Mouse (Mus musculus): ENCODE results near the gene Zfp367. TPM values are rescaled to one million over a fixed set of nuclear protein-coding genes. Genes with fewer than 3 reads are reported as not detected.

Gene Zfp367
- total RNA-seq (2021): 33.6 and 39.7 TPM in 2 replicates
- long read RNA-seq, transcript Zfp367-201 (5 exons, 3,532 nt): major isoform, 8 of 23 reads
- long read RNA-seq, transcript Zfp367-204 (5 exons, 641 nt): minor isoform, 5 of 23 reads
- long read RNA-seq, partial matches to known transcripts: 2 of 23 reads
- long read RNA-seq, other reads (novel, unspliced or antisense): 8 of 23 reads

DNA sequence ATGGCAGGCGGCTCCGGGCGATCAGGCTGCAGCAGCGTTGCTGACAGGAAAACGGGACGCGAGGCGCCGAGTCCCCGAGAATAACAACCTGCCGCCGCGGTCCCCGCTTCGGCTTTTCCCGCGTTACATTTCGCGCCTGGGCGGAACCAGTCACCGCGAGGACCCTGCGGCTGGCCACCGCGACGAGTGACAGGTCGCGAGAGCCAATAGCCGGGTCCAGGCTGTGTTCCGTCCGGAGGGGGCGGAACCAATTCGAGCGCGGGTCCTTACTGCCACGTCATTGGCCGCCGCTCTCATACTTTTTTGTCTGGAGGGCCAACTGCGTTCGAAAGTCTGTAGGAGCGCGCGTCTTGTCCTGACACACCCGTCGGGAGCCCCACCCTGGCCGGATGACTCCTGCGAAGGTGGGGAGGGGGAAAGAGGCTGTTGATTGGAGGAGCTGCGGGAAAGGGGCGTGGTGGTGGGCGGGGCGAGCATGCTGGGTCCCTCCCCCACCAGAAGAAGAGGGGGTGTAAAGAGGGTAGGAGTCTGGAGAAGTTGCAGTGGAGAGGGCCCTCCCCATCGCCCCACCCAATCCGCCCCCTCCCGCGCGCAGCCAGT lies at the start of gene Zfp367:
Zfp367 (minus strand) TSS at position 120 of the 600 bp plus-strand sequence.
- peak; percentile 96 for DNase-seq

DNA sequence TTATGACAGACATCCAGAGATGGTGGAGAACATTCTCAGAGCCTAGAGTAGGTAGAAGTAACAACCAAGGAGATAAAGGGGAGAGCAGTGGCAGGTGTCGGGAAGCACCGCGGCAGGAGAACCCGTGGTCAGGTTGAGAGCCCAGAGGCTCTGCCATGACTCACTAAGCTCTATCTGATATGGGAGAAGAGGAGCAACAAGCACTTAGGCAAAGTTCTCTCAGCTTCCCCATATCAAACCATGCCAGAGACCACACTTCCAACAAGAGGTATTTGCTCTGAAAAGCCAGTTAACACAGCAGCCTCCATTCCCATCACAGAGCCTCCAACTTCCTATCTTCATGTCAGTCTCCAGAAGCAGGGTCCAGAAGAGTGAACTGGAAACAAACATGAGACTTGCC lies 47.9 kb upstream of the Zfp367 start:
- no peak for DNase-seq

DNA sequence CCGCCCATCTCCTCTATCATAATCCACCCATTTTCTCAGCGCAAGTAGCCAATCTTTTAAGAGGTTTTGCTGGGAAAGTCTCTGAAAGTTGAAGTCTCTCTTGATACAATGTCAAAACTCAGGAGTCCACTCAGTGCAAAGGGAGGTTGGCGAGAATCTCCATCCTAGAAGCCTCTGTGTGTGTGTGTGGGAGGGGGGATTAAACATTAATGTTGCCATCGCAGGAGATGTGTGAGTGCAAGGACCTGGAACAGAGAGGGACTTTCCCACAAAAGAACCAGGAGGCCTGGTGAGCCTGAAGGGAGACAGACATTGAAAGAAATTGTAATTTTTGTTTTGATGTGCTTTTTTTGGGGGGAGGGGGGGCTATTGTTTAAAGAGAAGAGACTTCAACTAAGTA lies 45.3 kb upstream of the Zfp367 start:
- DNase-seq: no peak

DNA sequence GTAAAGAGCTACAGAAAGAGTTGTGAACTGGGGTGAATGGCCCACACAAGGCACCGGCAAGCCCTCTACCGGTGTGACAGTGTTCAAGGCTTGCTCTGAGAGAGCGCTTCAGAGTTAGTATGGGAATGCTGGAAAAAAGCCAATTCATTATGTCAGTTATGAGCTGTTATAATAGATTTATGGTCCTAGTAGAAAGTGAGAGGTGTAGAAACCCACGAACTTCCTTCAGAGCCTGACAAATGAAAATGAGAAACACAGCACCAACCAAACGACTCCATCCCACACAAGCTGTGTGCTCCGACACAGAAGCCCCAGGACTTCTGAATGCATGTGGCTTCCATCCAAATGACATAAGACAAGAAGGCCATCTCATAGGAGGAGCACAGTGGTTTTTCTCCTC lies 44.9 kb upstream of the Zfp367 start:
- DNase-seq: no peak

DNA sequence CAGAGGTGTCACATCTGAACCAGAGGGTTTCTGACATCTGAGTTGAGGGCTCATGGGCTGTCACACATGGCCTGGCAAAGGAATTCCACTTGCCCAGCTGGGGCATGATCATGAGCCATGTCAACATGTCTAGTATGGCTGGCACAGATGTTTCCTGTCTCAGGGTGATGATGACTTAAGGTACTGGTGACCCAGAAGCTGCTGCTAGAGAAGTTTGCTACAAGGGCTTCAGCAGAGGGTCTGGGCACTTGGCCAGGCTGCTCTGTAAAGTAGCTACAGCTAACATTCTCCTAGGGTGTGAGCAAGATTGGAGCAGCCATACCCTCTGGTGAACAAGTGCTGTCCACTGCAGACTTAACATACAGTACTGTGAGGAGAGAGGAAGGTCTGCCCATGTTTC lies 34.1 kb upstream of the Zfp367 start:
- DNase-seq: no peak

DNA sequence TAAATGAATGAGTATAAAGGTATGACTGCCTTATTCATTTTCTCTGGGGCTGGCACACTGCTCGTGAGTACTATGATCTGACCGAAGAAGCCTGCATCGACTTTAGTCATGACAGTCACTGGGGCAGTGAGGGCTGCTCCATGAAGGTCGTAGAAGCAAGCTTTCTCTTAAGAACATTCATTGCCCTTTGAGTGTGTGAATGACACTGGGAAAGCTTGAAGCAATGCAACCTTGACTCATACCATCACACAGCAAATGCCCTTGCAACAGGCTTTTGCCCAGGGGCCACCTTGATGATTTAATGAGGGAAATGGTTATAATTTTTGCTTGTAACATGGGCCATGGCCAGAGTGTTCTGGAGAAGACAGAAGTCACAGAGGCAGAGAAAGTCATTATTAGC lies 33.5 kb upstream of the Zfp367 start:
- no peak for DNase-seq

DNA sequence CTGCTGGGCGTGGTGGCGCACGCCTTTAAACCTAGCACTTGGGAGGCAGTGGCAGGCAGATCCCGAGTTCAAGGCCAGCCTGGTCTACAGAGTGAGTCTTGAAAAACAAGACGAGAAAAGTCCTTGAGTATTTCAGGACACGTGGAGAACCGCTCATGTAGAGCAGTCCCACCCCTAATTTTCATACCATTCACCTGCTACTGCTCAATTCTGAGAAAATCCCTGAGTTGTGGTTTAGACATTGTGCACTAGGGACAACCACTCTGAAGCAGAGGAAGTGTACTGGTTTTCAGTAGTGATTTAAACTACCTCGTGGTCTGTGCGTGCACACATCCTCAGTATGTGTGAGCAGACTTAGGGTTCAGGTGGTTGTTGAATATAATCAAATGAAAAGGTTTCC lies 32.6 kb upstream of the Zfp367 start:
- DNase-seq: no peak

DNA sequence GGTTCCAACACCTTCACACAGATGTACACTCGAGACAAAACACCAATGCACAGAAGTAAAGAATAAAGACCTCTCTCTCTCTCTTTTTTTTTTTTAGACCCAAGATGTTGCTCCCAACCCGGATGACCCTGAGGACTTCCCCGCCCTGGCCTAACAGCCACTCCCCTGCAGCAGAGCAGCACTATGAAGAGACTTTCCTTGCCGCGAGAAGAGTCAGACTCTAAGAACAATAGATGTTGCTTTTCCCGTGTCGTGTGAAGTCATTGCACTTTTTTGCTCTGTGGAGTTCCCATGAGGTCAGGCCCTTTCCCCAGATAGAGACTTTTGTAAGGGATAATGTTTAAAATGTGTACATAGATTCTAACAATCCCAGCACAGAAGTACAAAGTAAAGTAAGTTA lies 32.2 kb upstream of the Zfp367 start:
- DNase-seq: no peak

DNA sequence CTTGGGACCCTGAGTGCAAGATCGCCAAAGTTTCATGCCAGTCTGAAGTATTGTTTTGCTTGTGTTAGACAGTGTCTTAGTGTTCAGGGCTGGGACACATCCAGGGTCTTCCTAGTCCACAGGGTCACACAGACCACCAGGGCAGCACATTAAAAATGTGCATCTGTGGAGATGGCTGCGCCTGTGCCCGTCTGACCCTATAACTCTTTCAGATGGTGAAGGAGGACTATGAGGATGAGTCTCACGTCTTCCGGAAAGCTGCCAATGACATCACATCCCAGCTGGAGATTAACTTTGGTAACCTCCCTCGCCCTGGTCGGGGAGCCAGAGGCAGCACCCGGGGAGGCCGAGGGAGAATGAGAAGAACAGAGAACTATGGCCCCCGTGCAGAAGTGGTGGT lies 31.4 kb upstream of the Zfp367 start:
- no peak for DNase-seq

DNA sequence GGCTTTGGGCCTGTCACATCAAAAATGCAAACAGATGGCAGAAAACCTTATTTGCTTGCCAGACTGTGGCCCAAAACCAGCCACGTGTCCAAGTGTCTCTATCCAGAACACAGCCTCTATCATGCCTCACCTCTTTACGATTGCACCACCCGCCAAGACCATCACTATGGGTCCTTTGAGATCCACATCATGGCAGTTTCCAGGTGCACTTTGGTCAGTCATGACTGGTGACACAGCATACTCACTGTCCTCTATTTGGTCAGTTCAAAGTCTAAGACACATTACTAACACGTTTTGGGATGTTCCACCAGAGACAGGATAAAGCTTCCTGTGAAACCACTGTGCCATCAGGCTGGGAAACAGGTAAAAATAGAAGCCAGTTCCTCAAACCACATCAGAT lies 30.6 kb upstream of the Zfp367 start:
- no peak for DNase-seq

DNA sequence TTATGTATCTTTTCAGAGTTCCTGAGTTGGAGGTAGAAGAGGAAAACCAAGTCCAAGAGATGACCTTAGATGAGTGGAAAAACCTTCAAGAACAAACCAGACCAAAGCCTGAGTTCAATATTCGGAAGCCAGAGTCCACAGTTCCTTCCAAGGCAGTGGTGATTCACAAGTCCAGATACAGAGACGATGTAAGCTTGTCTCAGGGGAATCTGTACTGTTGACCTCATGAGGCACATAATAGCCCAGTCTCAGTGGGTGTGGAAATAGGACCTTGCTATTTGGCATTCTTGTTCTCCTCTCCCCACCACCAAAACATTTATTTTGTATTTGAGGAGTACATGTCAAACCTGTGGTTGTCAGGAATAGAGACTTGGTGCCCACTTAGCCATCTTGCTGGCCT lies 29.1 kb upstream of the Zfp367 start:
- DNase-seq: no peak

DNA sequence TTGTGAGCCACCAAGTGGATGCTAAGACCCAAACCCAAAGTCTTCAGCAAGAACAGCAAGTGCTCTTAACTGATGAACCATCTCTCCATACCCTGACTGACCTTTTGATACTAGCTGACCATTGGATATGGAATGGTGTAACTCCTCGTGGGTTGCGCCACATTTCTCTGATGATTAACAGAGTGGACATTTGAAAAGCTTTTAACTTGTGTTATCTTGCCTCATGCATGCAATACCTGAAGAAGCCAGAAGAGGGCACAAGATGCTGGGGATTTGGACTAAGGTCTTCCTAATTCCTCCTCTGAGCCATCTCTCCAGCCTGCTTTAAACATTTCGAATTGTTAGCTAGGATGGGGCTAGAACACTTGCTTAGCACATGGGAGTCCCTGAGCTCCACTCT lies 27.9 kb upstream of the Zfp367 start:
- peak; percentile 54 for DNase-seq

DNA sequence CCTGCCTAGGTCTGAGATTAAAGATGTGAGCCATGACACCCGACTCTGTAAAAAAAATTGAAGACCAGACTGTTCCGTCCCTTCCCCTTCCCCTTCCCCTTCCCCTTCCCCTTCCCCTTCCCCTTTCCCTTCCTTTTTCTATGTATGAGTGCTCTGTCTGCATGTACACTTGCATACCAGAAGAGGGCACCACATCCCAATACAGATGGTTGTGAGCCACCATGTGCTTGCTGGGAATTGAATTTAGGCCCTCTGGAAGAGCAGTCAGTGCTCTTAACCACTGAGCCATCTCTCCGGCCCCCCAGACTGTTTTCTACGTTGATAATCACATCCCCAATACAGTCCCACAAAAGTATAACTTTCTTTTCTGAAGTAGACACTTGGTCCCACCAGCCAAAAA lies 27.3 kb upstream of the Zfp367 start:
- no peak for DNase-seq

DNA sequence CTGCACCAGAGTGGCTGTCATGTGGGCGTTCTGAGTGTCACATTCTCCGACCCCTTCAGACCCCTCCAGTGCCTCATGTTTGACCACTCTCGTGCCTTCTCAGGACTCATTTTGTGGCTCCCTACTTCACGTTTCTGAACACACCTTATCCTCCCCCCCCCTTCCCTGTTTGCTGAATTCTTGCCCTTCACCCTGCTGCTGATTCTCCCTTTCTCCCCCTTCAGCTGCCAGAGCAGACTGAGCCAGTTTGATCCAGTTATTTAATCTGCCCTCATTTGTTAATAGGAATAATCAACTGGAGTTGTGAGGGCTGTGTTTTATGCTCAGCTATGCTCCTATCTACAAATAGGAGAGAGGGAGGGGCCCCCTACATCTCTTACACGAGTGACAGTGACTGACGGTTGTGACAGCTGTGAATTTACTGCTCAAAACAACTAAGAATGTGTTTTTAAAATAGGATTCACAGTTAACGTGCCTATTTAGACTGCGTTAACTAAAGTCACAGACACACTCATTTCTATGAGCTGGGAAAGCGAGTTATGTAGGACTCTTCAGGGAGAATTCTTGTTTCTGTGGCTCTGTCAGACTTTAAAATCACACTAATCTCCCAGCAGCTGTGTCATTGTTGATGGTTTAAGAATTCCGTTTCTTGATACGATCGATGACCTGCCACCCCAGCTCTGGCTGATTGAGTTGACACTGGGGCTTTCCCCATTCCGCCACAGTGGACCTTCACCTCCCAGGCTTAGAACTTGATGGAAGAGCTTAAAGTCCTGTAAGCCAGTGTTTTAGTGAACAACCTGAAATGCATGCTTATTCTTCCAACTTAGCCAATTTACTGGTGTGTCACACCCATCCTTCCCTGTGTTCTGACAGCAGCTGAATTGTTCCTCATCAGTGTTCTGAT lies 26.0 kb upstream of the Zfp367 start:
- DNase-seq: no peak

DNA sequence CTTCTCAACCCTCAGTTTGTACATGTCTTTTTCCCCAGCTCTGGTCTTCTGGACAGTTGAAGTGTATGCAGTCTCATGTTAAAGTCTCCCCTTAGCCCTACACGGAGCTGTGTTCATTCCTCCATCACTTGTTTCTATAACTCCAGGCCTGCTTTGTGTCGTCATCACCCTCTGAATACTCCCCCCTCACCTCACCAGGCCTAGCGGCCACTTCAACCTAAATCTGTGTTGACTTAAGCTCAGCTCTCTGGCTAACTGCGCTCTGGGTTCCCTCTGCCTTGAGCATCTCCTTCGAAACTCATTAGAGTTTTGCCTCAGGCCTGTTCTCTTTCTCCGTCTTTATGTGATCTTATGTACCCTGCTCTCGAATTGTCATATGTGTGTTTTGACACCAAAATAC lies 25.0 kb upstream of the Zfp367 start:
- no peak for DNase-seq

DNA sequence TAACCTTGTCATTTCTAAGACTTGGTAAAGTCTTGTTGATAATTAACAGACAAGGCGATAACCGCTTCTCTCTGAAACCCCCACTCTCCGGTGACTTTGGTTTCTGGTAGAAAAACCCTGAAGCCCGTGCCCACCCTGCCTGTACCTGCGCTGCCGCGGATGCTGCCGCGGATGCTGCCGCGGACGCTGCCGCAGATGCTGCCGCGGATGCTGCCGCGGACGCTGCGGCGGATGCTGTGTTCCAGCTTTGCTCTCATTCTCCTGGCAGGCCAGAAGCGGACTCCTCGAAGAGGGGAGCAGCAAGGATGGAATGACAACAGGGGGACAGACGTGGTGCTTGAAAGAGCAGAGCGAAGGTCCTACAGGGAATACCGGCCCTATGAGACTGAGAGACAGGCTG lies 16.7 kb upstream of the Zfp367 start:
- no peak for DNase-seq

DNA sequence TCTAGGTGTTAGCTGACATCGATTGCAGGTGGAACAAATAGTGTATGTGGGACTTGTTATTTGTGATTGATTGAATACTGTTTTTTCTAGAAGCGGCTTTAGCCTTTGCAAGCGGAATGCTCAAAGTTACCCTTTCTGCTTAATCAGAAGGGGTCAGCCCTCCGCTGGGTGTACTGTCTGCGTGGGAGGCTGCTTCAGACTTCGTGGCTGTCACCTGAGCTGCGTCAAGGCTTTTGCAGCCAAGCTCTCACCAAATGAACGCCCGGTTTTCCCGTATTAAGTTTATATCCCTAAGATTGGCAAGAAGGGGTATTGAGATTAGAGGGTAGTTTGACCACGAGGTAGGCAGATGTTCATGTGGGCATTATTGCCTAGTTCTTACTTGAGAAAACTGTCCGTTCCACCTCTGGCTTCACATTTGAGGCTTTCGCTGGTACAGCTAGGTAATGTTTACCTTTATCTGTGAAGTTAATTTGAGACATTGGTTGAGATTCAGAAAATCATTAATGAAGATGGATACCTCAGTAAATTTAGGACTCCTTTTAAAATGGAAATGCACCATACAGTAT lies 10.2 kb upstream of the Zfp367 start:
- DNase-seq: no peak

DNA sequence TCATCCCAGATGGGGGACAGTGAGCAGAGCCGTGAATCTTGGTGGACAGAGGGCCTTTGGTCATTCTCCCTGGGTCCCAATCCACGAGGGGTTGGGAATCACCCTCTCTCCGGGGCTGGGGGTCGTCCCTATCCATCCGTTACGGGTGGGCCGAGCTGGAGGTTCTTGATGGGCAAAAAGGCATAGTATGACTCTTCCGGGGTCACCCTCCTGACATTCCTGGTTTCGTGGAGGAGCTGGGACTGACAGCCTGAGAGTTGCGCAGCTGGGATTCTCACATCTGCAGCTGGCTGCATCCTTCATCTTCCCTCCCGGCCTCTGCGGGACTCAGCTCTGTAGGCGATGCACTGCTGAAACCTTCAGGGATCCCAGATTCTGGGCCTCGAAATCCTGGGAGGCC lies 9.6 kb upstream of the Zfp367 start:
- no peak for DNase-seq

DNA sequence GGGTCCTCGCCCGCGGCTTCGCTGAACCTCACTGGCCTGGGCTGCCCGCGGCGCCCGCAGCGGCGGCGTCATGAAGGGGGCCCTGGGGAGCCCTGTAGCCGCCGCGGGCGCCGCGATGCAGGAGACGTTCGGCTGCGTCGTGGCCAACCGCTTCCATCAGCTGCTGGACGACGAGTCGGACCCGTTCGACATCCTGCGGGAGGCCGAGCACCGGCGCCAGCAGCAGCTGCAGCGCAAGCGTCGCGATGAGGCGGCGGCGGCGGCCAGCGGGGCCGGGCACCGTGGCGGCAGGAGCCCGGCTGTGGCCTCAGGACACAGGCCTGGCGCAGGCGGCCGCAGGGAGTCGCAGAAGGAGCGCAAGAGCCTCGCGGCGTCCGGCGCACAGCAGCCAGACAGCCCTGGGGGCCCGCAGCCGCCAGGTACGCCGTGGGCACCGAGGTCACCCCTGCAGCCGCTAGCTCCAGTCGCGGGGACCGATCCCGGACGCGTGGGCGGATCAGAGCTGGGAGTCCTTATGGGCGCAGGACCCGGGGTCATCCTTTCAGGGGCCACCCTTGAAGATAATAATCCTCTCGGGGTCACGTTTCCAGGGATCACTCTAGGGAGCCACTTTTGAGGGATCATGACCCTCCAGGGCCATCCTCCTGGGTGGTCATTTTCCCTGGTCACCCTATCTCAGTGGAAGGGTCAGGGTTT lies 9.1 kb upstream of the Zfp367 start:
- DNase-seq: peak; percentile 45

DNA sequence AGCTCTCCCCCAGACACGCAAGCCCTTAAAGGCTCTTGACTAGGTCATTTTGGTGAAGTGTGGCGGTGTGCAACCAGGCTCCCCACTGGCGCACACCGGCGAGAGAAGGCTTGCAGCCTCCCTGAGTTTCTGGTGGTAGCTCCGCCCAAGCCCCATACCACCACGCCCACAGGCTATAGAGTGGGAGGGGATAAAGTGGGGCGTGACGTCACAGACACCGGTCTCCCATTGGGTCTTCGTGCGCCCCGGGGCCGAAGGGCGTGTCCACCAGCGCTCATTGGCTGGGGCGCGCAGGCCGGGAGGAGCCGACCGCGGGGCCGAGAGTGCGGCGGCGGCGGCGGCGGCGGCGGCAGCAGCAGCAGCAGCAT lies 8.5 kb upstream of the Zfp367 start, which contains the start of gene Habp4:
Habp4 (plus strand) TSS at position 277 of the 368 bp plus-strand sequence.
- DNase-seq: peak; percentile 98

DNA sequence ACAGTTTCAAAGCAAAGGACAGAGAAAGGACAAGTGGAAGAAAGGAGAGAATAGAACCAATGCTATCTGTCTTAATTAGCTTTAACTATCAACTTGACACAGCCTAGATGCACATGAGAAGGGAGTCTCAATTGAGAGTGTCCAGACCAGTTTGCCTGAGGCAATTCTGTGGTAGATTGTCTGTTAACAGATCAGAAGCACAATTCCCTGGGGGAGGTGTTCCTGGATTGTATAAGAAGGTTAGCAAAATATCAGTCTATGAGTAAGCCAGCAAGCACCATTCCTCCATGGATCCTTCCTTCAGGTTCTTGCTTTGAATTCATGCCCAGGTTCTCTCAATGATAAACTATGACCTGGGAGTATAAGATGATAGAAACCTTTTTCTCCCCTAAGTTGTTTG lies 4.0 kb upstream of the Zfp367 start:
- DNase-seq: no peak

DNA sequence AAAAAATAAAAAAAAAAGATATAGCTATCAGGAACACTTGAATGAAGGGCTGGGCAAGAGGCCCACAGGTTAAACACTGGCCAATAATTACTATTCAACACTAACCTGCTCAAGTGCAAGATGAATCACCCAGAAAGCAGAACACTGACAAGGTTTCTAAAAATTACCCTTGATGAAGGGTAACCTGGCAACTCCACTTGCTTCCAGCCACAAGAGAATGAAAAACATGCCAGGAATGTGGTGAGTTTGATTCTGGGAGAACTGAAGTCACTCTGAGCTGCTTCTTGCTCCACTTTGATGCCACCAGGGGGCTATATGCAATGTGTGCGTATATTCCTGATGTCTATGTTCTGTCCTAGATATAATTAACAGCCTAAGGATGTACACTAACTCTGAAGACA lies 2.2 kb upstream of the Zfp367 start:
- DNase-seq: no peak

DNA sequence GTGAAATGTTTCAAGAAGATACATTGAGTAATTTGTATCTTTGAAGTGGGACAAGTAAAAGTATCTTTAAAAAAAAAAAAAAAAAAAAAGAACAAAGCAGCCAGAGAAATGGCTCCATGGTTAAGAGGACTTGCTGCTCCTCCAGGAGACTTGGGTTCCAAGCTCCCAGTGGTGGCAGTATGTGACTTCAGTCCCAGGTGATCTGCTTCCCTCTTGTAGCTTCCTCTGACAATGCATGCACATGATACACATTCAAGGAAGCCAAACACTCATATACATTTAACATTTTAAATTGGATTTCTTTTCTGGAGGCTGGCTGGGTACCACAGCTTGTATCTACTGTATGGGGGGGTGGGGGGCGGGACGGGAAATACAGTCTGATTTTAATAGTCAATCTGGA lies 1.6 kb upstream of the Zfp367 start:
- no peak for DNase-seq

Data from adrenal gland, postnatal 25 days (tissue).